Mouse (Mus musculus) adrenal gland, adult 18-20 months (tissue): Measurements from ENCODE around the gene Galnt9. TPM values are rescaled to one million over a fixed set of nuclear protein-coding genes. Genes with fewer than 3 reads are reported as not detected.

Source experiments
- DNase-seq, 2 experiments: peaks; one replicate each; pipeline ENCODE4 v3.0.0; 2021 to 2022; ENCODE audit warnings: low spot score in 2 of 2
- long read RNA-seq, 2 experiments: library from polyadenylated mRNA; stranded (forward); transcript quantifications; one replicate each; pipeline ENCODE4 v2.0.0; 2021
- total RNA-seq, 2 experiments: library from RNA; stranded (reverse); gene quantifications; 1 replicate in 1 of 2; 2 replicates in 1 of 2; pipeline ENCODE4 v1.2.3; 2021

Galnt9 gene
- total RNA-seq, result under 1 TPM in 1 of 2 experiments, not detected in 1; 0.19 TPM
- long read RNA-seq, experiment 1, partial matches to known transcripts, result 1 of 1 reads
- long read RNA-seq, experiment 1, other reads (novel, unspliced or antisense), result 0 of 1 reads
- long read RNA-seq, experiment 2, result 0 reads

DNA sequence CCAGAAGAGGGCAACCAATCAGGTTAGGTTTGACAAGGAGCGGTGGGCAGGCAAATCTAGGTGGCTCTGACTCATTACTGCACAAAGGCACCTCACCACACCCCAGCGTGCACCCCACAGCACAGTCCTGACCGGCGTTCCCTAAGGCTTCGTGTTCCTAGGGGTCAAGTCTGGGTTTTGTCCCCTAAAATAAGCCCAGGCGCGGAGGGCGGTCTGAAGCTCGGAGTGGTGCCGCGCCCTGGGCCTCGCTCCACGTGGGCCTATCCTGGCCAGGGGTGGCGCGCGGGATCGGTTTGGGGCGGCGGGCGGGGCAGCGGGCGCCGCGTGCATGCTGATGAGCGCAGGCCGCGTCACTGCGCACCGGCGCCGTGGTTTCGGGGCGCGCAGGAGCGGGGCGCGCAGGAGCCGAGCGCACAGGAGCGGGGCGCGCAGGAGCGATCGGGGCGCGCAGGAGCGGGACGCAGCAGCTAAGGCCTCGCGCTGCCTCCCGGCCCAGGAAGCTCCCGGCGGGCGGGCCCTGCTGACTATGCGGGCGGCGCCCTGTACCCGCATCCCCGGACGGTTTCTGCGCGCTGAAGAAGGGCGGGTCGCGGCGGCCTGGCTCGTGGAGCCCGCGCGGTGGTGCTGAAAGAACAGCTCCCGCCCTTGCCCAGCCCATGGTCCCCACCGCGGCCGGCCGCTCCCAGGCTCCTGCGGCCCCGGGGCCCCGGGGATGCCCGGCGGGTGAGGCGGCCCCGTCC is at the start of gene Galnt9:
Galnt9 (plus strand) TSS at position 405 of the 740 bp plus-strand sequence.
- DNase-seq, result peak; percentile 60 to 61

DNA sequence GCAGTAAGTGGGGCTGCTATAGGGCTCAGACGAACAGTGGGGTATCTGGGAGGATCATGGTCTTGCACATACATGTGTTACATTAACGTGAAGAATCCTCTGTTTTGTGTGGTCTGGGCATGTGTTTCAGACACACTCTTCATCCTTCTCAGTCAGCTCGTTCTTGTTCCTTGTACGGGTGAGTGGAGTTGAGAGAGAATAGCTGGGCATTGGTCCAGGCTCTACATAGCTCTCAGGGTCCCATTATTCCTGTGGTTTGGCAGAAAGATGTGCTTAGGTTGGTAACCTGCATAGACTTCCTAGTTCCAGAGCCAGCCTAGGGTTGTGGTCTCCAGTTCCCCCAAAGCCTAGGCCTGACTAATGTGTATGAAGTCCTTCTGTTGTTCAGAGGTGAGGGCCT is 49.8 kb upstream of the Galnt9 start:
- no peak for DNase-seq

DNA sequence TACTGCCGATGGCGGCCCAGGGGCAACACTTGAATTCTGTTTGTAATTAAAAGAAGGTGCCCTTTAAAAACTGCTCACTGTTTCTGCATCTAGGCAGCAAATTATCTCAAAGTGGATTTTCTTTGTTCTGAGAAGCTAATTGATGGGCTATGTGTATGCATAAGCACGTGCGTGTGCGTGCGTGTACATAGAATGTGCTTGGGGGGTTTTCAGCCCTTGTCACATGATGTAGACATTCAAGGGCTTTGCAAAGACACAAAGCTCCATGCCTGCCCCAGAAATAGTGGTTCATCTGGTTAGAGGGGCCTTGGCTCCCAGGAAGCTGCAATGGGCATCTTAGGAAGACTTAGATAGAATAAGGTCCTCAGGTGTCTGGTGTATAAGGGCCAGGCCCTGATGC is 49.1 kb upstream of the Galnt9 start:
- no peak for DNase-seq

DNA sequence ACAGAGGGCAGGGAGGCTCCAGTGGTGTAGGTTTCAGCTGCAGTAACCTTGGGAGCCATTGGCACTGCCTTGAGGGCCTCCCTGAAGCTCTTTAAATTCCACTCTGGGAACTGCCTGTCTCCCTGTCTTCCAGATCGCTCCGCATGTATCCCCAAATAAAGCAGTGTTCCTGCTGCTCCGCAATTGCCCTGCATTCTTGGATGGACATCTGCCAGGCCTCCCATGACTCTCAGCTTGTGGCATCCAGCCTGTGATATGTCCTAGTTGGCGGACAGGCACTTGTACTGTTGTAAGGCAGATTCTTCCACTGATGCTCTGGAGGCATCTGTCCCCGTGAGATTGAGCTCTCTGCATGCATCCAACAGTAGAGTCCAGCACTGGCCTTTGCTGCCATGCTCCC is 46.6 kb upstream of the Galnt9 start:
- no peak for DNase-seq

DNA sequence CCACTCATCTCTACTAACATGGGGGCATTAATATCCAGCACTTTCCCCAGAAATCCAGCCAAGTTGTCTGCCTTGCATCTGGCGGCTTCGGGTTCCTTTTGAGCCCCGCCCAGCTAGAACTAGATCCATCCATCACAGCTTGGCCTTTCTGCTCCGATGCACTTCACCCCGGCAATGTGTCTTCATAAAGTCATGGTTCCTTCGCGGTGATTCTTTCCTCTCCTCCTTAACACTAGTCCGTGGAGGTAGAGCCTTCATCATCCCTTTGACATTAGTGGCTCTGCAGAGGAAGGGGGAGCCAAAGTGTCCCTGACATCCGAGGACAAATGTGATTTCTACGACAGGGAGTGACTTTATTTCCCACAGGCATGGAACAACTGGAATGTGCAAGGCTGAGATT is 46.1 kb upstream of the Galnt9 start:
- DNase-seq, result no peak

DNA sequence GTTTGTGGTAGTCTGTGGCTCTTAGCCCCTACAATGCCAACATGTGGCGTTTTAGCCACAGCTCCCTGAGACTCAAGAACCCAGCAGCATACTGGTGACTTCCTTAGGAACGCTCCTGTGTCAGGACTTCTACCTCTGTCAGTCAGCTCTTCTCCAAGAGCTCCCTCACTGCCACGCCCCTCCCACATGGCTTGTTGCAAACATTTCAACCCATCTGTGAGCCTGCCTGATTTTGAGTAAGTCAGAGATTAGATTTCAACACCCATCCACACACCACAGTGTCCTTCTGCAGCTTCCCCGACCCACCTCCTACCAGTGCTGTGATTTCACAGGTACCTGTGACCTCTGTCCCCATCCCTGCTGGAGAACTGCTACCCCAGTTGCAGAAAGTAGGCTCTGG is 43.9 kb upstream of the Galnt9 start:
- no peak for DNase-seq

DNA sequence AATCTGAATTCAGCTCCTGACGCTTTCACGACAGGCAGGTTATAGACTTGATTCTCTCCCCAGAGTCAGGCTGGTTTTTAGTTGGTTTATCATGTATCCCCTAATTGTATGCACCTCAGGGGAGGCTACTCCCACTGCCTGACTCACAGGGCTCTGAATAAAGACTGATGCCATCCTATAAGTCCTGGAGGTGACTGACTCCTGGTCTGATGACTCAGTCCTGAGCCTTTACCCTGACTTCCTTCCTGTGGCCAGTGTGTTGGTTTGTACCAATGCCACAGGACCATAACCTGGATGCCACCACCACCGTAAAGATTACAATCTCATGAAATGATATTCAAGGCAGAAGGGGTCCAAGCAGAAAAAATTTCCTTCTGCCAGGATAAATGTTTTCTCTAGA is 40.8 kb upstream of the Galnt9 start:
- no peak for DNase-seq

DNA sequence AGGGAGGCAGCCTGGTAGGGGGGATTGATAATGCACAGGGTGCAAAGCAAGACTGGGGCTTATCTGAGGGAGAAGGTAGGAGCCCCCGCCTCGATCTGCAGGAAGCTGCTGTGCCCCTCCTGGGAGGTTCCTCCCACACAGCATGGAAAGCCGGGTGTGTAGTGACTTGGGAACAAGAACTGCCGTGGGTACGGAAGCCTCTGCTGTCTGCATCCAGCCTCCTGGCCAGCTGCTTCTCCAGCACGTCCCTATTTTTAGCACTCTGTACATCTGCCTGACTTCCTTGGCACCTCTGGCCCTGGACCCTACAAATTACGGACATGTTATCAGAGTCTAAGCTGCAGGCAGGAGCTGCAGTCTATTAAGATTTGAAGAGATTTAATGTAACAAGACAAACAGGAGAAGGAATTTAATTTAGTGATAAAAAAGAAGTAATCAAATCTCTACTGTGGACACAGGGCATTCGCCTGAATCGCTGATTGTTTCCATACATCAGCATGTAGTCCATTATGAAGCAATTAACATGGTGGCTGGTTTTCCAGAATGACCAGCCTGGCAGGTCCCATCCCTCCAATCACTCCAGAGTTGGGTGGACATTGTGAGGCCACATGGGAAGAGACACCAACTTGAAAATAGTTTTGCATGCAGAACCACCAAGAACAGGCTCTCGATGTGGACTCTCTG is 38.4 kb upstream of the Galnt9 start:
- no peak for DNase-seq

DNA sequence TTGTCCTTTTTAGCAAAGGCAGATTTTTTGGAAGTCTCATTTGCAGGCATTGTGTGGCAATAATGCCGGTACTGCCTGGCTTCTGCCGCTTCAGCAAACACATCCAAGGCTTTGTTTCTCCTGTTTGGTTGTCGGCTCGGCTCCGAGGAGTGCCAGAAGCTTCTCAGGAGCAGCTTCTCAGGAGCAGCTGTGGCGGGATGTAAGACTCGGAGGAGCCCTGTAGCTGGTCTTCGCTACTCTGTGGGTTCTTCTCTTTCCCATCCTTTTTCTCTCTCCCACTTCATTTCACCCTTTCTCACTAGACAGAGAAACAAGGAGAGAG is 37.9 kb upstream of the Galnt9 start:
- DNase-seq, result no peak

DNA sequence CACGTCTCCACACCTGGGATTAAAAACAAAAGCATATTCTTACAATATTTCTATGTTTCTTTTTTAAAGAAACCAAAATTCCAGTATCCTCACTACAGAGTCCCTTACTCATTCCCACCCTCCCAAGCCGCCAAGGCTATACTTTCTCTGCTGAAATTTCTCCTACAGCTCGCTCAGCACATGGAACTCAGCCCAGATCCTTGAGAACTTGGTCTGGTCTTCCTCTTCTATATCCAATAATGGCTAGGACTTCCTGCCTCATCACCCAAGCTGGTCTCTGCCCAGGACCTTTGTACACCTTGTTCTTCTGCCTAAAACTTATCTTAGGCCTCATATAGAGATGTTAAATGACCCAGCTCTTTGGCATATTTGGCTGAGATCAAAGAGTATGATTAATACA is 37.3 kb upstream of the Galnt9 start:
- no peak for DNase-seq

DNA sequence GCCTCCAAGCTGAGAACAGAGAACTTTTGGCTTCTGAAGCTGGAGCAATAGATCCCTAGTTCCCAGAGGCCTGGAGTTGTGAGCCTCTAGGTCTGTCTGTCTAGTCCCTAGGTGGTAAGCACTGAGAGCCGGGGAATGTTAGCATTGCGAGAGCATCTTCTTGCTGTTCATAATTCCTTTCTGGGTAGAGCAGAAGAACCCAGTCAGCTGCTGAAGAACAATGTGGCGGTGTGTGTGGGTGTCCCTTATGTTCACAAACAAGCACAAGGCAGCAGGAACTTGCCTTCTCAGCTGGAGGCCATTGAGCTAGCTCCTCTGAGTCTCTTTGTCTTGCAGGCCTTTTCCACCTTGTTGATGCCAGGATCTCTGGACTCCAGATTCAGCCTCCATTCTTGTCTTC is 36.2 kb upstream of the Galnt9 start:
- DNase-seq, result no peak

DNA sequence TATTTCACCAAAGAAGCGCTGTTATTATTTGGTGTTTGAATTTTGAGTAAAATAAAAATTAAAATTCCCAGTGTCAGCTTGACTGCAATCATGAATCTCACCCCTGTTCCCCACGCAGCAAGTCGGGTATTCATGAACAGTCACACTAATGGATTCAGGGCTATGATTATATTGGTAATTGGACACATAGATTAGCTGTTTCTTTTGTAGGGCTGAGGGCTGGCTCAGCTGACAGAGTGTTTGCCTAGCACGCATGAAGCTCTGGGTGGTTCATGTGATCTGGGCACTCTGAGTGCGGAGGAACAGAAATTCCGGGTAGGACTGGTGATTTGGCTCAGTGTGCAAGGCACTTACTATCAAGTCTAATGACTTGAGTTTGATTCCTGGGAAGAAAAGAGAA is 33.8 kb upstream of the Galnt9 start:
- no peak for DNase-seq

DNA sequence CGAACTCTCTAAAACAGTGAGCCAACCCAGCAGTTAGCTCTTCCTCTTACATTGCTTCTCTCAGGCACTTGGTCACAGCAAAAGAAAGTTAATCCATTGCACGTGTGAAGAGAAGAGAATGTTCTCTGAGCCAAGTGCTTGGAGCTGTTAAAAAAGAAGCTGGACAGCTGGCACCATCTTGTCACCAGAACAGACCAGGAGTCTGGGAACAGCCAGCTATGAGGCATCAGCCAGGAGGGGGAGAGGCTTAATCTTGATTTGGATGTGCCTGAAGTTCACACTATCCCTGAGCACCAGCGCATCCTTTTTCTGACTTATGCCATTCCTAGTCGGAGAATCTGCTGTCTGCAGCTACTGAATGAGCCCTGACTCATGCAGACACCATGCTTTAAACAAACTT is 30.4 kb upstream of the Galnt9 start:
- DNase-seq, result no peak

DNA sequence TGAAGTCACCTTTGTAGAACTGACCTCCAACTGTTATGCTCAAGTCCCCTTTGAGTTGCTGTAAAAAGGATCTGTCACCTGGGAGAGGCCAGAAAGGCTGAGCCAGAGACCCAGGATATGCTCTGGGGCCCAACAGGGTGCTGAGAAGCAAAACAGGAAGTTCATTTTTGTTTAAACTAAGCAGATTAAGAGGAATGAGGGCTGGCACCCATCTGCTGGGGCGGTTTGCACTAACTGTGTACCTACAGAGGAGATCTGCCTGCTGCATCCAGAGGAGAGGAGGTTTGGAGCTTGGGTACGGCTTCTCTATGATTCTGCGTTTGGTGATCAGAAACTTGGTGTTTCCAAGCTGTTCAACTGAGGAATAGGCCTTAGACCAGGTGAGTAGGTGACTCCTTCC is 29.5 kb upstream of the Galnt9 start:
- no peak for DNase-seq

DNA sequence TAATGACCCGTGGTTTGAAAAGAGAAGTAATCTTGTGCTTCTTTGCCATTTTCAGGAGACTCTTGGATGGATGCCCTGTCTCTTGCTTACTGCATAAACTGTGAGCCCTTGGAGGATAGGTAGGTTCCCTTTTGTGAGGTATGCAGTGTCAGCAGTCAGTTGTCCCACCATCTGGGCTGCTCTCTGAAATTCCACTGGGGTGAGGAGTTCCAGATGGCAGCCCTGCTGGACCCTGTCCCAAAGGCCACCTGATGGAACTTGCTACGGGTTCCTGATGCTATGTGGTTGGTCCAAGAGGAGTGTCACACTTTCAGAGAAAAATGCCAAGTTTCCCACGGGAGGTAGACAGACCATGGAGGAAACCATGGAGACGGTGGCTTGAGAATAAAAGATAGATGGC is 27.8 kb upstream of the Galnt9 start:
- no peak for DNase-seq

DNA sequence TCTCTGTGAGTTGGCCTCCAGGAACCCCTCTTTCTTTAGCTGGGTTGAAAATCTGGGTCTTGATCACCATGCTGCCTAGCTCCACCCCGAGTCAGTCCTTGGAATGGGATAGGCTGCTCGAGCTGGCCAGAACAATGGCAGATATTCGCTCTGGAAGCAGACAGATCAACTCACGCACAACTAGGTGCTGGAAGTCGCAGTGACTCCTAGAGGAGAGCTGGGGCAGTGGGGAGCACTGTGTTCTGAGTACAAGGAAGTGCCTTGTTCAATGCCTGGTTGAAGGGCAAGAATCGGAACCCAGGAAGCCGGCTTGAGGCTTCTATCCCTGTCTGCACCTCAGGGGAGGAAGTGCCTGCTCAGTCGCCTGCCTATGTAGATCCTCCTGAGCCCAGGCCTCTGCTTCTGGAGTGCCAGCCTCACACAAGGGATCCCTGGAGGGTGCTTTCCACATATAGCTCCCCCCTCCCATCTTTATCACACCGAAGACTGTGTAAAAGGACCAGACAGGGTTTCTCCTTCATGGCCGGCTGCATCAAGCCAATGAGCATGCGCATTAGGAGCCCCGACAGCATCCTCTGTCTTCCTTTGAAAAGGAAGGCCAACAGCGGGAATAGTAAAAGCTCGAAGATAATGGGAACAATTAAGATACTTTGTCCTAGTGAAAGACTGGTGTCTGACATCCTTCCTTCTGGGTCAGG is 25.9 kb upstream of the Galnt9 start:
- no peak for DNase-seq

DNA sequence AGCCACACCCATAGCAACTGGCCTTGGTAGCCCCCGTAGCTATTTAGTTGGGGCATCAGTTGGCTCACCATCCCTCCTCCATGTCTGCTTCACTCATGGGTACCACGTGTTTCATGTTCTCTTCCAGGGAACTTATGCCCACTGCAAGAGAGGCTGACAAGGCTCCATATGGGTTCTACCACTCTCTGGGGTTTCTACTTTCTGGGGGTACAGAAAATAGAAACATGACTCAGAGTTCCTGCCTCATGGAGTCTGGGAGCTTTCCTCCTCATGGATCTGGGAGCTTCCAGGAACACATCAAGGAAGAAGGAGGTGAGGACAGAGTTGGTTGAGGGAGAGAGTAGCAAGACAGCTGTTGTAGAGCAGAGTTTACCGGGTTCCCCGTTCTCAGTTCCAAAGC is 23.2 kb upstream of the Galnt9 start:
- no peak for DNase-seq

DNA sequence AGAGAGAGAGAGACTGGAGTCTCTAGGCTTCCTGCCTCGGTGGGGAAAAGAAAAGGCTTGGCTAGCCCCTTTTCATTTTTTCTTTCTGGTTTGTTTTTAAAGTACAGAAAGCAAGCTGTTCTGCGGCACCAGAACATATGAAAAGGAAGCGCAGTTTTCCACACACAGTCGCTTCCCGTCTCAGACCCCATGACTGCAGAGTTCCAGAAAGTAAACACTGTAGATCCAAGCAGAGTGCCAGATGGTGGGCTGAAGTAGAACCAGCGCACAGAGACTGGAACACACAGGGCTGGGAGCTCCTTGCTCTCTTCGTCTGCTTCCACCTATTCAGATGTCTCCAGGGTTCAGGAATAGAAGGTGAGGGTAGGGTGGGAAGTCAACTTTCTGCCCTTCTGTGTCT is 22.3 kb upstream of the Galnt9 start:
- DNase-seq, result no peak

DNA sequence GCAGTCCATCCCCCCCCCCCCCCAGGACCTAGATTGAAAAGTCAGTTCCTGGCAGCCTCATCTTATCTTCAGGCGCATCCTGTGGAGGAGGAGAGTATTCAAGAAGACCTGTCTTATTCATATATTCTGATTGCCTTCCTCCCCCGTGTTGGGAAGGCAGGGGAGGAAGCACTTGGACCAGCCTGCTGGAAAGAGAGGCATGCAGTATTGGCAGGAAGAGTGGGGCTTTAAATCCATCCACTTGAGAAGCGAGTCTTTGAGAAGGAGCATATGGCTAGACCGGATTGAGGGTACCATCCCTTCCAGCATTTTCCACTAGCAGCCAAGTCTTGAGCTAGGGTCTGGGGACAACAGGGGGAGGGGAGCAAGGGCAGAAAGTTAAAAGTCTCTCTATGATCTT is 20.9 kb upstream of the Galnt9 start:
- no peak for DNase-seq

DNA sequence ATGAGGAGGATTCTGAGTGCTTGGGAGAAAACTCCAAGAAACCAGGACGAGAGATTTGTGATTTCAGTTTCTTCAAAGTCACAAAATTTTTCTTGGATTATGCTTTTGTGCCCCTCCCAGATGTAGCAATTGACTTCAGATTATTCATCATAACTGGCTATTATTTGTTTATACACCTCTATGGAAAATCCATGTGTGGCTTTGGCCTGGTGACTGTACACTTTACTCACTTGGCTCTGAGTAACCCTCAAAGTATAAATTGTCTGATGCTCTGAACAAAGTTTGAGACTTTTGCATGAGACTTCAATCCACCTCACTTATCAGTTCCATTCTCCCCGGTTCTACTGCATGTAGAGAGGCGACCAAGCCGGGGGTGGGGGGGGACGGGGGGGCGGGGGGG is 18.5 kb upstream of the Galnt9 start:
- DNase-seq, result no peak

DNA sequence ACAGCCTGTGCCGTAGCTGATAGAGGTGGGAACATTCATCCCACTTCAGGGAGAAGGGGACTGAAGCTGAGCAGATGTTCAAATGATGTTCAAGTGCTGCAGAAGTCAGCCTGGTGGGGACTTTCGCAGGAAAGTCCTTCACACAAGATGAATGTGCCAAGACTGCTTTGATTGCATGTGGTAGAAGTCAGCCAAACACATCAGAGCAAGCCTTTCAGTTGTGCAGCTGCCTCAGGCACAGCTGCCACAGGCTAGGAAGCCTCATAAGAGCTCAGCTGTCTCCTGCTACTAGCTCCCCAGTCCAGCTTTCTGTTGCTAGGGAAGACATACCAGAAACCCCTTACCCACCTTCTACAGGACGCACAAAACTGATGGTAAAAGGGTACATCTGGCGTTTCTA is 17.6 kb upstream of the Galnt9 start:
- DNase-seq, result no peak

DNA sequence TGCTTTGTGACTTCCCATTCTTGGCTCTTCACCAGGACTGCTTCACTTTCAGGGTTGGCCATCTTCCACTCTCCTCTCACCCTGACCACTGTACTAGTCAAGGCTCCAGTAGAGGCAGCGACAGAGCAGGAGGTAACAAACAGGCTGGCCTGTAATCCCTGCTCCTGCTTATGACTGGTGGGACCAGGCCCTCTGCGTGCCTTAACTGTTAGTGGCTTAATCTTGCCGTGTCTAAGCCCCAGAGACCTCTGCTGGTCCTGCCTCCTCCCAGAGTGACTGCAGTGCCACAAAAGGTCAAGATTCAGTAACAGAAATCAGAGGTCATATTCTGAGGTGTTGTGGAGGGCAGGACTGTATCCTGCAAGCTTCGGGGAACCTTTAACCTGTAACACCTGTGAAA is 13.1 kb upstream of the Galnt9 start:
- no peak for DNase-seq
